Mouse (Mus musculus) right cerebral cortex, postnatal 14 days (tissue): ENCODE results near the gene Ptprn2.

Source experiments
- DNase-seq: peaks from one replicate; pipeline ENCODE4 v3.0.0; 2022

The Ptprn2 gene

GRCm38 (mm10) chr12:116908668-116909067, 423.1 kb downstream of the Ptprn2 start:
- peak; percentile 23 for DNase-seq

GRCm38 (mm10) chr12:116916776-116917175, 431.3 kb downstream of the Ptprn2 start:
- DNase-seq, result no peak

GRCm38 (mm10) chr12:116919185-116919584, 433.7 kb downstream of the Ptprn2 start:
- DNase-seq, result no peak

- DNase-seq, result no peak
These were observed 434.4 kb downstream of the Ptprn2 start for GRCm38 (mm10) chr12:116919691-116920526.

- DNase-seq, result no peak
These were observed 441.6 kb downstream of the Ptprn2 start for GRCm38 (mm10) chr12:116927115-116927514.

- DNase-seq, result no peak
These were observed 442.0 kb downstream of the Ptprn2 start for GRCm38 (mm10) chr12:116927516-116927915.

- DNase-seq, result peak; percentile 21
These were observed 452.8 kb downstream of the Ptprn2 start for GRCm38 (mm10) chr12:116938158-116938854.

- no peak for DNase-seq
These were observed 458.4 kb downstream of the Ptprn2 start for GRCm38 (mm10) chr12:116943883-116944282.

GRCm38 (mm10) chr12:116948151-116948928, 462.8 kb downstream of the Ptprn2 start:
- no peak for DNase-seq

GRCm38 (mm10) chr12:116949726-116950125, 464.2 kb downstream of the Ptprn2 start:
- no peak for DNase-seq

- DNase-seq, result no peak
These were observed 467.1 kb downstream of the Ptprn2 start for GRCm38 (mm10) chr12:116952452-116953205.

- DNase-seq, result no peak
These were observed 473.6 kb downstream of the Ptprn2 start for GRCm38 (mm10) chr12:116959164-116959563.

- no peak for DNase-seq
These were observed 478.4 kb downstream of the Ptprn2 start for GRCm38 (mm10) chr12:116963906-116964305.

GRCm38 (mm10) chr12:116968215-116968939, 482.9 kb downstream of the Ptprn2 start:
- no peak for DNase-seq

GRCm38 (mm10) chr12:116975547-116975946, 490.0 kb downstream of the Ptprn2 start:
- no peak for DNase-seq

- no peak for DNase-seq
These were observed 491.5 kb downstream of the Ptprn2 start for GRCm38 (mm10) chr12:116976981-116977380.

- DNase-seq, result no peak
These were observed 492.7 kb downstream of the Ptprn2 start for GRCm38 (mm10) chr12:116978201-116978600.

GRCm38 (mm10) chr12:116981315-116981714, 495.8 kb downstream of the Ptprn2 start:
- DNase-seq, result no peak

GRCm38 (mm10) chr12:116989144-116989543, 503.6 kb downstream of the Ptprn2 start:
- DNase-seq, result no peak

- no peak for DNase-seq
These were observed 516.1 kb downstream of the Ptprn2 start for GRCm38 (mm10) chr12:117001546-117002148.
